Mouse (Mus musculus): Measurements from ENCODE around the gene Gm10778. TPM values are rescaled to one million over a fixed set of nuclear protein-coding genes. Genes with fewer than 3 reads are reported as not detected.
A peak's percentile ranks its signal among the peaks of the same experiment; 100 is the strongest.
"Not testable (repeated sequence)": the region's sequence is repeated elsewhere in the genome, so short reads cannot be mapped to it uniquely, and the experiment has no call there.

The Gm10778 gene
- 0.66 and 0.67 TPM in 2 replicates for polyA plus RNA-seq (2012; ENCODE audit: insufficient read depth, insufficient read length, missing spikeins)

GRCm38 (mm10) chr10:81648803-81649775, at the start of gene Gm10778:
Gm10778 (plus strand) TSS chr10:81649059.
- H3K4me1 ChIP-seq (ENCODE audit: control insufficient read depth, insufficient read depth, low read length): not testable (repeated sequence)
- Histone ChIP-seq H3K4me3 (ENCODE audit: insufficient read depth, low read length) (peak within 1 kb of the TSS; percentile 72), H3K27ac (ENCODE audit: insufficient read depth, low read depth, low read length) (peak within 1 kb of the TSS; percentile 45; the same call in 1 of the 2 replicates)

DNA sequence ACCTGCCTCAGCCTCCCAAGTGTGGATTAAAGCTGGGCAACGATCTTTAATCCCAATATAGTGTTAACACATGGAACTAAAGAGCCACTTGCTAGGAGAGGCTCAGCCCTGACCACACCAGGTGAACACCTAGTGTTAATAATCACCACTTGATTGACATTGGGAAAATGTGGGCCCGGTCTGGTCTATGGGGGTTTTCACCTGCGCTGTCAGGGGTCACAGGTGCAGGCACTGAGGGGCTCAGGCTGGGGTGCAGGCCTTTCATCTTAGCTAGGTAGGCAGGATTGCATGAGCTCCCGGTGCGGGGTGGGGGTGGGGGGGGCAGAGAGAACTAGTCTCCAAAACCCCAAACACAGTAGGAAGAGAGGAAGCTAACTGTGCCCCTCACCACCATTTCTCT, 49.2 kb upstream of the Gm10778 start:
- H3K4me3 ChIP-seq (ENCODE audit: insufficient read depth, low read length): no peak overlapping the region
- TF ChIP-seq CTCF (IDR thresholded peaks at IDR 0.05; ENCODE audit: low read depth, low read length): no peak
- TF ChIP-seq POLR2A (IDR thresholded peaks at IDR 0.05; ENCODE audit: borderline replicate concordance, low read depth, low read length): no peak
- peaks cover 24% of the 10 kb centered on the region for H3K4me1 ChIP-seq (ENCODE audit: control insufficient read depth, insufficient read depth, low read length)
- H3K27ac ChIP-seq (ENCODE audit: insufficient read depth, low read depth, low read length): no peak overlapping the region

GRCm38 (mm10) chr10:81600096-81600495, 48.8 kb upstream of the Gm10778 start:
- H3K4me1 ChIP-seq (ENCODE audit: control insufficient read depth, insufficient read depth, low read length): peaks cover 26% of the 10 kb centered on the region

GRCm38 (mm10) chr10:81600738-81601203, 48.1 kb upstream of the Gm10778 start, which contains the start of gene Tle6:
Tle6 (minus strand) TSS chr10:81601073.
- no peak within 1 kb of the TSS for H3K27ac ChIP-seq (ENCODE audit: insufficient read depth, low read depth, low read length)
- peak within 1 kb of the TSS; percentile 51 for H3K4me3 ChIP-seq (ENCODE audit: insufficient read depth, low read length)
- TF ChIP-seq POLR2A (IDR thresholded peaks at IDR 0.05; ENCODE audit: borderline replicate concordance, low read depth, low read length) (no peak), CTCF (IDR thresholded peaks at IDR 0.05; ENCODE audit: low read depth, low read length) (no peak)
- H3K4me1 ChIP-seq (ENCODE audit: control insufficient read depth, insufficient read depth, low read length): peaks cover 27% of the 10 kb centered on the region

More at GRCm38 (mm10) chr10:81600096-81600495, 48.8 kb upstream of the Gm10778 start:
- H3K4me3 ChIP-seq (ENCODE audit: insufficient read depth, low read length): no peak overlapping the region
- TF ChIP-seq POLR2A (IDR thresholded peaks at IDR 0.05; ENCODE audit: borderline replicate concordance, low read depth, low read length): no peak
- TF ChIP-seq CTCF (IDR thresholded peaks at IDR 0.05; ENCODE audit: low read depth, low read length): no peak
- H3K27ac ChIP-seq (ENCODE audit: insufficient read depth, low read depth, low read length): no peak overlapping the region

DNA sequence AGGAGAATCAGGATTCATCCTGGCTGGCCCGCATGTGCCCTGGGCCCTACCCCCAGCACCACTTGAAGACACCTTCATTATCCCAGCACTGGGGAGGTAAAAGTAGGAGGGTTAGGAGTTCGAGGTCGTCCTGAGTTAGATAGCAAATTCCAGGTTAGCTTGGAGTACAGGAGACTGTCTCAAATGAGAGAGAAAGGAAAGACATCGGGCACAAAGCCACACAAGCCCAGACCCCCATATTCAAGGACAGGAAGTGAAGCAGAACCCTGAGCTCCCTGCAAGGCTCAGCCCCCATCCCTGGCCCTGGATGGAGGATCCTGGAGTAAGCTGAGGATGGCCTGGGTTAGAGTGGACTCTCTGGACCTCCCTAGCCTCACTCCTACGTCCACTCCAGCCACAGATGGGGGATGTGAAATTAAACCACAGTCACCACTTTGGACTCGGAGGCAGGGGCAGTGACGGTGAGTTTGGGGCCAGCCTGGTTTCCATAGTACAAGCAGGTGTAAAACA, 47.4 kb upstream of the Gm10778 start:
- Histone ChIP-seq H3K4me3 (ENCODE audit: insufficient read depth, low read length) (peak overlapping the region; percentile 51), H3K4me1 (ENCODE audit: control insufficient read depth, insufficient read depth, low read length) (peaks cover 27% of the 10 kb centered on the region), H3K27ac (ENCODE audit: insufficient read depth, low read depth, low read length) (no peak overlapping the region)
- no peak for TF ChIP-seq CTCF (IDR thresholded peaks at IDR 0.05; ENCODE audit: low read depth, low read length)
- TF ChIP-seq POLR2A (IDR thresholded peaks at IDR 0.05; ENCODE audit: borderline replicate concordance, low read depth, low read length): no peak

- Histone ChIP-seq H3K4me1 (ENCODE audit: control insufficient read depth, insufficient read depth, low read length) (peaks cover 30% of the 10 kb centered on the region), H3K4me3 (ENCODE audit: insufficient read depth, low read length) (no peak overlapping the region), H3K27ac (ENCODE audit: insufficient read depth, low read depth, low read length) (no peak overlapping the region)
- TF ChIP-seq CTCF (IDR thresholded peaks at IDR 0.05; ENCODE audit: low read depth, low read length): no peak
- TF ChIP-seq POLR2A (IDR thresholded peaks at IDR 0.05; ENCODE audit: borderline replicate concordance, low read depth, low read length): no peak
These were observed 46.1 kb upstream of the Gm10778 start for GRCm38 (mm10) chr10:81602741-81603151.

- Histone ChIP-seq H3K4me3 (ENCODE audit: insufficient read depth, low read length) (peak overlapping the region; percentile 54), H3K27ac (ENCODE audit: insufficient read depth, low read depth, low read length) (peak overlapping the region; percentile 57; the same call in 1 of the 2 replicates), H3K4me1 (ENCODE audit: control insufficient read depth, insufficient read depth, low read length) (peaks cover 30% of the 10 kb centered on the region)
- TF ChIP-seq POLR2A (IDR thresholded peaks at IDR 0.05; ENCODE audit: borderline replicate concordance, low read depth, low read length) (no peak), CTCF (IDR thresholded peaks at IDR 0.05; ENCODE audit: low read depth, low read length) (no peak)
These were observed 44.6 kb upstream of the Gm10778 start for GRCm38 (mm10) chr10:81604019-81604967.

GRCm38 (mm10) chr10:81604968-81605665, 43.7 kb upstream of the Gm10778 start:
- TF ChIP-seq POLR2A (IDR thresholded peaks at IDR 0.05; ENCODE audit: borderline replicate concordance, low read depth, low read length) (no peak), CTCF (IDR thresholded peaks at IDR 0.05; ENCODE audit: low read depth, low read length) (peak; percentile 93)
- Histone ChIP-seq H3K4me3 (ENCODE audit: insufficient read depth, low read length) (peak overlapping the region; percentile 61), H3K4me1 (ENCODE audit: control insufficient read depth, insufficient read depth, low read length) (peaks cover 35% of the 10 kb centered on the region), H3K27ac (ENCODE audit: insufficient read depth, low read depth, low read length) (peak overlapping the region; percentile 78)

- Histone ChIP-seq H3K27ac (ENCODE audit: insufficient read depth, low read depth, low read length) (peak overlapping the region; percentile 78), H3K4me3 (ENCODE audit: insufficient read depth, low read length) (peak overlapping the region; percentile 61), H3K4me1 (ENCODE audit: control insufficient read depth, insufficient read depth, low read length) (peaks cover 33% of the 10 kb centered on the region)
These were observed 43.2 kb upstream of the Gm10778 start for GRCm38 (mm10) chr10:81605666-81605973.

More at GRCm38 (mm10) chr10:81605666-81605973, 43.2 kb upstream of the Gm10778 start:
- no peak for TF ChIP-seq CTCF (IDR thresholded peaks at IDR 0.05; ENCODE audit: low read depth, low read length)
- no peak for TF ChIP-seq POLR2A (IDR thresholded peaks at IDR 0.05; ENCODE audit: borderline replicate concordance, low read depth, low read length)

Measured in bone marrow macrophage, adult 2 months (primary cell).